Mouse (Mus musculus): ENCODE results near the gene Zfp868. TPM values are rescaled to one million over a fixed set of nuclear protein-coding genes. Genes with fewer than 3 reads are reported as not detected.
"Not testable (repeated sequence)": the region's sequence is repeated elsewhere in the genome, so short reads cannot be mapped to it uniquely, and the experiment has no call there.

Gene Zfp868
- polyA plus RNA-seq, 1 experiment = 10.1 TPM

DNA sequence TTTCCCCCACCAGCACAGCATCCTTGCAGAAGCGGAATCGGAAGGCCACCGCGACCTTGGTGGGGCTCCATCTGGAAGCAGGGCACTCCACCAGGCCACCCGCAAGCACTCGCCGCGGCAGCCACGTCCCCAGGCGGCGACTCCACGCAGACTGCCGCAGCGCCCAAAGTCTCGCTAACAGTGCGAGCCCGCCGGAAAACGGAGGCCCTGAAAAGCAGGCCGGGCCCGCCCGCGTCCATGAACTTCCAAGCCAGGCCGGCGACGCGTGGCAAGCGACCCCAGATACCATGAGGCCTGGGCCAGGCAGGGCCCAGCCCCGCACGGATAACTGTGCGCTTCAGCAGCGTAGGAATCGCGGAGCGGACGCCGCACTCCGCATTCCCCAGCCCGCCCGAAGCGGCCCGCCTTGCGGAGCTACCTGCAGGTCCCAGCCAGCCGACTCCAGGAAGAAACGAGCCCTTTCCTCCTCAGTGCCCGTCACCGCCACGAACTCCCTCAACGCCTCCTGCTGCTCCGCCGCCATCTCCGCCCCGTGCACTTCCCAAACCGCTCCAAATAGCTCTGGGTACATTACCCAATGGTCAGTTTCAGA, 40.6 kb downstream of the Zfp868 start:
- WGBS = 6% methylated on average over 54 of the region's 54 CpGs
- H3K4me3 ChIP-seq (replicated peaks; ENCODE audit: control insufficient read depth, low read depth, low read length) = no peak overlapping the region
- H3K27ac ChIP-seq (ENCODE audit: control insufficient read depth, insufficient read depth, low read depth, low read length, poor library complexity) = no peak overlapping the region
- no peaks in the 10 kb centered on the region for H3K4me1 ChIP-seq (ENCODE audit: control insufficient read depth, insufficient read depth, low read length)
- TF ChIP-seq CTCF (IDR thresholded peaks at IDR 0.05; ENCODE audit: control insufficient read depth, insufficient read depth, low read length) = no peak

DNA sequence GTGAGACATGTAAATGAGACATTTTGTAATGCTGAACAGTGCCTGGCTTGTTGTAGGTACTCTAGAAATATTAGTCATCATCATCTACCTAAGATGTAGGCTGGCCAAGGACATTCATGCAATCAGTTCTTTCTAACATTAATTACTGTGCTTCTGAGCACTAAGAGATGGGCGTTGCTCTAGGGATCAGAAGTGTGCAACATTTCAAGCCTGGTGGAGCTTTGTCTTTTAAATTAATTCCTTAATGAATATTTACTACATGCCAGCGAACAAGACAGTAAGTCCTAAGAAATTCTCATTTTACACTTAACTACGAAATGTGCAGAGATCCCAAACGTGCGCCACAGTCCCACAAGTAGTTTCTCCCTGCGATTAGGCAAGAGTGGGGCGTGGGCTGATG, 41.1 kb downstream of the Zfp868 start:
- H3K4me1 ChIP-seq (ENCODE audit: control insufficient read depth, insufficient read depth, low read length); H3K27ac ChIP-seq (ENCODE audit: control insufficient read depth, insufficient read depth, low read depth, low read length, poor library complexity); H3K4me3 ChIP-seq (replicated peaks; ENCODE audit: control insufficient read depth, low read depth, low read length): not testable (repeated sequence)
- 14% methylated on average over 7 of the region's 7 CpGs for WGBS

Other genes with a start within 250 kb of the Zfp868 start
- gene Gm9495, start 172.0 kb downstream of the Zfp868 start, polyA plus RNA-seq (2011; ENCODE audit: insufficient read depth, insufficient read length, low replicate concordance, missing spikeins) = not detected in 2 replicates
- 0.38 TPM in 1 of 2 replicates, not detected in the other for gene Gm7697, start 102.6 kb downstream of the Zfp868 start, polyA plus RNA-seq (2011; ENCODE audit: insufficient read depth, insufficient read length, low replicate concordance, missing spikeins)
- gene Zfp964, start 28.9 kb upstream of the Zfp868 start, polyA plus RNA-seq (2011; ENCODE audit: insufficient read depth, insufficient read length, low replicate concordance, missing spikeins) = 0.55 and 0.81 TPM in 2 replicates
- gene Zfp869, start 85.2 kb upstream of the Zfp868 start, polyA plus RNA-seq (2011; ENCODE audit: insufficient read depth, insufficient read length, low replicate concordance, missing spikeins) = 4.5 and 5.7 TPM in 2 replicates
- gene Zfp963, start 124.4 kb upstream of the Zfp868 start, polyA plus RNA-seq (2011; ENCODE audit: insufficient read depth, insufficient read length, low replicate concordance, missing spikeins) = 3.6 and 6.2 TPM in 2 replicates
- 2.4 and 3.8 TPM in 2 replicates for gene Gm20422, start 149.3 kb upstream of the Zfp868 start, polyA plus RNA-seq (2011; ENCODE audit: insufficient read depth, insufficient read length, low replicate concordance, missing spikeins)
- 22.2 and 44.4 TPM in 2 replicates for gene Atp13a1, start 165.6 kb upstream of the Zfp868 start, polyA plus RNA-seq (2011; ENCODE audit: insufficient read depth, insufficient read length, low replicate concordance, missing spikeins)
- 10.6 and 13.5 TPM in 2 replicates for gene Zfp866, start 165.6 kb upstream of the Zfp868 start, polyA plus RNA-seq (2011; ENCODE audit: insufficient read depth, insufficient read length, low replicate concordance, missing spikeins)
- 45.7 and 112 TPM in 2 replicates for gene Gmip, start 183.1 kb upstream of the Zfp868 start, polyA plus RNA-seq (2011; ENCODE audit: insufficient read depth, insufficient read length, low replicate concordance, missing spikeins)
- 1.3 and 3.8 TPM in 2 replicates for gene Lpar2, start 196.9 kb upstream of the Zfp868 start, polyA plus RNA-seq (2011; ENCODE audit: insufficient read depth, insufficient read length, low replicate concordance, missing spikeins)
- gene Pbx4, start 206.9 kb upstream of the Zfp868 start, polyA plus RNA-seq (2011; ENCODE audit: insufficient read depth, insufficient read length, low replicate concordance, missing spikeins) = 5.9 and 9.7 TPM in 2 replicates